Mouse (Mus musculus): Measurements from ENCODE around the gene Fam69b.

DNA sequence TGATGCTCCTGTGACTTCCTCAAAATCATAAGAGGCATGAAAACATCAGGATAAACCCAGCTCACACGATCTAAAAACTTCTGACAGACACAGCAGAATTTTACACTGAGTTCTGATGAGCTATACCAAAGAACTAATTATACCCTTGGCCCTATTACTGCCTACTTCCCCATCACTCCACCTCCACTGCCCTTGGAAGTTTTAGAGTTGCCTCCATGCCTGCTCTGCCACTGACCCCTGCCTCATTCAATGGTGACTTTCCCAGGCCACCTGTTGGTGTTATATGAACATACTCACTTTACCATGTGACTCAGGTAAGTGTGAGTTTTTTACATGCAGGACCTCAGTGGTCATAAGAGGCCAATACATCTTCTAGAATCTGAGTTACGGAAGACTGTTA lies 29.2 kb downstream of the Fam69b start:
- TF ChIP-seq POLR2A (IDR thresholded peaks at IDR 0.05; ENCODE audit: borderline replicate concordance, extremely low read depth, low read depth, low read length) (no peak), CTCF (IDR thresholded peaks at IDR 0.05; ENCODE audit: insufficient read depth, low read length) (no peak)

Measured in lung, adult 2 months (tissue).